Mouse (Mus musculus) stomach, embryonic 14.5 days (tissue): ENCODE data around the gene Tex2. TPM values are rescaled to one million over a fixed set of nuclear protein-coding genes. Genes with fewer than 3 reads are reported as not detected.

Experiments used
- ATAC-seq: fragments of 200-750 bp; cut with Nextera tagmentation; 2 replicates; pipeline ENCODE4 v1.8.0; 2017; ENCODE audit warnings: low read depth, moderate TSS enrichment; ENCODE audit not compliant: insufficient number of reproducible peaks, insufficient read depth, low FRiP score
- H3K27ac ChIP-seq: fragments of 300-500 bp; sonication (generic); 2 replicates; pipeline ENCODE4 v1.5.1; 2014; ENCODE audit warnings: mild to moderate bottlenecking, low read length, moderate library complexity, mixed read lengths
- H3K27me3 ChIP-seq: fragments of 300-500 bp; sonication (generic); 2 replicates; pipeline ENCODE4 v1.6.1; 2014; ENCODE audit warnings: low read length, control low read depth, mixed read lengths; ENCODE audit not compliant: control insufficient read depth, insufficient read depth
- H3K36me3 ChIP-seq: fragments of 300-500 bp; sonication (generic); 2 replicates; pipeline ENCODE4 v1.6.1; 2014; ENCODE audit warnings: mild to moderate bottlenecking, control low read depth, low read length, moderate library complexity, mixed read lengths; ENCODE audit not compliant: control insufficient read depth, insufficient read depth
- H3K4me1 ChIP-seq: fragments of 300-500 bp; sonication (generic); 2 replicates; pipeline ENCODE4 v1.6.1; 2014; ENCODE audit warnings: low read length, control low read depth, mixed read lengths; ENCODE audit not compliant: control insufficient read depth, insufficient read depth
- H3K4me2 ChIP-seq: fragments of 300-500 bp; sonication (generic); replicated peaks from 2 replicates; pipeline ENCODE4 v1.6.1; 2014; ENCODE audit warnings: low read depth, low read length, control low read depth
- H3K4me3 ChIP-seq: fragments of 300-500 bp; sonication (generic); 2 replicates; pipeline ENCODE4 v1.5.1; 2014; ENCODE audit warnings: low read depth, low read length, control low read depth
- H3K9ac ChIP-seq: fragments of 300-500 bp; sonication (generic); replicated peaks from 2 replicates; pipeline ENCODE4 v1.6.1; 2014; ENCODE audit warnings: low read depth, mild to moderate bottlenecking, control low read depth, low read length, moderate library complexity, mixed read lengths
- H3K9me3 ChIP-seq: fragments of 300-500 bp; sonication (generic); 2 replicates; pipeline ENCODE4 v1.6.1; 2016; ENCODE audit warnings: low read depth, low read length, control low read depth; ENCODE audit not compliant: control insufficient read depth
- WGBS: fragments of 180-500 bp; shearing (Covaris S2); extraction: QIAGEN DNeasy Blood & Tissue Kit; methylation state at CpG from one replicate; pipeline ENCODE4 v1.1.7; 2014; 5-methylcytosine and 5-hydroxymethylcytosine counted together
- polyA plus RNA-seq: library from polyadenylated mRNA; unstranded; fragments of >200 nt; fragmentation: Nextera tagmentation; extraction: Ambion mirVana; gene quantifications from 2 replicates; pipeline ENCODE4 v1.2.1, GENCODE M21; 2014

The Tex2 gene
- polyA plus RNA-seq, 1 experiment from 2014 or later = 9.8 TPM

- H3K9me3 ChIP-seq = no peaks in the 10 kb centered on the region
- 63% methylated on average over 3 of the region's 3 CpGs for WGBS
- no peak overlapping the region for H3K27ac ChIP-seq
- H3K36me3 ChIP-seq = no peaks in the 10 kb centered on the region; the same call in none of the 2 replicates
- ATAC-seq = no peak
- no peak overlapping the region for H3K4me2 ChIP-seq
- no peak overlapping the region for H3K9ac ChIP-seq
- H3K27me3 ChIP-seq = no peaks in the 10 kb centered on the region
- no peak overlapping the region for H3K4me3 ChIP-seq
- H3K4me1 ChIP-seq = no peaks in the 10 kb centered on the region
Observed at GRCm38 (mm10) chr11:106522538-106522937, 90.7 kb downstream of the Tex2 start.

DNA sequence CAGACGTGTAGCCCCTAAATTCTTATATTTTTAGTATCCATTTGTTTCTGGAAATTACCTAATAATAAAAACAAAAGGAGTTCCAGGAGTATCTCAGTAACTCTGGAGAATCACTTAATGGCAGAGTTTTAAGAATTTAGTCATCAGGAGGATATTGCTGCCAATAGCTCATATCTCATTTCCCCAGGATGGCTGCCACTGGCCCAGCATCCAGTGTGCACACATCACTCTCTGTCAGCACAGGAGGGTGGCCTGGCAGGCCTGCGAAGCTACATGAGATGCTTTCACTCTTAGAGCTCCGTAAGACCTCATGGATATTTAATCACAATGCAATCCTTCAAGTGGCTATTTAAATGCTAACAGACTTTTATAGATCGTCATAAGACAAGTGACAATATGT is 91.6 kb downstream of the Tex2 start:
- no peak for ATAC-seq
- Histone ChIP-seq H3K9me3 (no peaks in the 10 kb centered on the region), H3K4me3 (no peak overlapping the region), H3K27ac (no peak overlapping the region), H3K27me3 (no peaks in the 10 kb centered on the region), H3K9ac (no peak overlapping the region), H3K36me3 (no peaks in the 10 kb centered on the region; the same call in none of the 2 replicates), H3K4me1 (no peaks in the 10 kb centered on the region), H3K4me2 (no peak overlapping the region)
- 60% methylated on average over 4 of the region's 4 CpGs for WGBS

DNA sequence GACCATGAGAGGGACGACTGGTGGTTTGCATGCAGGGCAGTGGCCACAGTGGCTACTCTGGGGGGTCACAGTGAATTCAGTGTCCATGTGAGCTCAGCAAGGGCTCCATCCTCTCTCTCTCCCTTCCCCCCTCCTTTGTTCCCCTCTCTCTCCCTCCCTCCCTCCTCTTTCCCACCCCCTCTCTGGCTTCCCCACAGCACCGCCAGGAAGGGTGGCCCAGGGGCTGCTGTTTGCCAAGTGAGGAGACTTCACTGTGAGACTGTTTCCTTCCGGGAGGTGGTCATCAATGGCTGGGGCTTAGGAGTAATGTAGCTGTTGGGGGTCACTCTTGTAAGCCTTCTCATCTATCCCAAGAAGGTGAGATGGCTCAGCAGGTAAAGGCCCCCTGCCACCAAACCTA is 92.8 kb downstream of the Tex2 start:
- H3K4me2 ChIP-seq = no peak overlapping the region
- no peaks in the 10 kb centered on the region for H3K4me1 ChIP-seq
- ATAC-seq = no peak
- no peaks in the 10 kb centered on the region; the same call in none of the 2 replicates for H3K36me3 ChIP-seq
- no peak overlapping the region for H3K9ac ChIP-seq
- WGBS = 36% methylated on average over 3 of the region's 3 CpGs
- H3K4me3 ChIP-seq = no peak overlapping the region
- no peaks in the 10 kb centered on the region for H3K27me3 ChIP-seq
- no peaks in the 10 kb centered on the region for H3K9me3 ChIP-seq
- H3K27ac ChIP-seq = no peak overlapping the region

GRCm38 (mm10) chr11:106519519-106519918 is 93.7 kb downstream of the Tex2 start:
- Histone ChIP-seq H3K9ac (no peak overlapping the region), H3K27ac (no peak overlapping the region), H3K36me3 (no peaks in the 10 kb centered on the region; the same call in none of the 2 replicates), H3K9me3 (no peaks in the 10 kb centered on the region), H3K27me3 (no peaks in the 10 kb centered on the region), H3K4me2 (no peak overlapping the region), H3K4me3 (no peak overlapping the region), H3K4me1 (no peaks in the 10 kb centered on the region)
- no peak for ATAC-seq
- WGBS = 52% methylated on average over 4 of the region's 4 CpGs

- no peak overlapping the region for H3K4me3 ChIP-seq
- no peak for ATAC-seq
- H3K27me3 ChIP-seq = no peaks in the 10 kb centered on the region
- H3K27ac ChIP-seq = no peak overlapping the region
- 36% methylated on average over 4 of the region's 4 CpGs for WGBS
- no peaks in the 10 kb centered on the region; the same call in none of the 2 replicates for H3K36me3 ChIP-seq
- no peaks in the 10 kb centered on the region for H3K9me3 ChIP-seq
- H3K4me2 ChIP-seq = no peak overlapping the region
- H3K4me1 ChIP-seq = no peaks in the 10 kb centered on the region
- no peak overlapping the region for H3K9ac ChIP-seq
Observed at GRCm38 (mm10) chr11:106518391-106518790, 94.8 kb downstream of the Tex2 start.

DNA sequence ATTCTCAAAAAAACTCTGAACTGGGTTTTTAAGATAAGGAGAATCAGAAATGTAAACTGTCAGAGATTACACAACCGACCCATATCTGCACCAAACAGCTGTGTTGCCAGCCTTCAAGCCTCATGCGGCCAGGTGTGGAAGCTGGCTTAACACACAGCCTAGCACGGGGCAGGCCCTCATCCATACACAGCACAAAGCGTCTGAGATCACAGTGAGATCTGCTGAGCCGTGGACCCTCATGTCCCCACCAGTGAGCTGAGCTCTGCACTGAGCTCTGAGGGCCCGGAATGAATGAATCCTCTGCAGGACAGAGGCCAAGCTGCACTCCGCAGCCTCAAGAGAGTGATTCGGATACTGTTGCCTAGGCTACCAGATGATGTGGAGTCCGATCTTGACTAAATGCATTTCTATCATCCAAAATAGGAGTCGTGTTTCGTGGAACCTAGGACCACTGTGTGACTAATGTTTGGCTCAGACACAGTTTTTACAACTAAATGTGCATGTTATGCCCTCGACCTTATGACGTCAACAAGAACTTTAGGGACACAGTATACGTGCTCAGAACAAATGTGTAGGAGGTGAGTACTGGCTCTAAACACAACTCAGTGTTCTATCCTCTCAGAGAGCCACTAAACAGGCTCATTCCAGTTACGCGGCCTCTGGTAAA is 98.0 kb downstream of the Tex2 start:
- Histone ChIP-seq H3K27me3 (no peaks in the 10 kb centered on the region), H3K4me3 (no peak overlapping the region), H3K4me1 (no peaks in the 10 kb centered on the region), H3K27ac (no peak overlapping the region), H3K4me2 (no peak overlapping the region), H3K9me3 (no peaks in the 10 kb centered on the region), H3K36me3 (no peaks in the 10 kb centered on the region; the same call in none of the 2 replicates), H3K9ac (no peak overlapping the region)
- ATAC-seq = no peak
- WGBS = 60% methylated on average over 16 of the region's 16 CpGs

DNA sequence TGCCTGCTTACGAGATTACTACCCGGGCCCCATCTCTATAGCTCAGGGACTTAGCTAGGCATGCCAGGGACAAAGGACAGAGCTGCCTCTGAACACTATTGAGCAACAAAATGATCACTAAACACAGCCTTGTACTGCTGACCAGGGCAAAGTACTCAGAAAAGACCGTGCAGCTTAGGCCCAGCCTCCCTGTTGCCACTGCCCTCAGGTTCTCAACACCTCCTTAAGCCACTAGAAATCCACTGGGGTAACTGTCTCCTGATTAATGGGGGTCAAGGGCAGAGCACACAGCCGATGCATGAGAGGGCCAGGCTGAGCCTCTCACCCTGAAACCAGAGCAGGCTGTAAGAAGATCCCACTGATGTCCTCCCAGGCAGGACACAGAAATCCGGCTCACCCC is 98.8 kb downstream of the Tex2 start:
- Histone ChIP-seq H3K27me3 (no peaks in the 10 kb centered on the region), H3K36me3 (no peaks in the 10 kb centered on the region; the same call in none of the 2 replicates), H3K9ac (no peak overlapping the region), H3K4me1 (no peaks in the 10 kb centered on the region), H3K27ac (no peak overlapping the region), H3K4me2 (no peak overlapping the region), H3K4me3 (no peak overlapping the region), H3K9me3 (no peaks in the 10 kb centered on the region)
- WGBS = 33% methylated on average over 5 of the region's 5 CpGs
- no peak for ATAC-seq

DNA sequence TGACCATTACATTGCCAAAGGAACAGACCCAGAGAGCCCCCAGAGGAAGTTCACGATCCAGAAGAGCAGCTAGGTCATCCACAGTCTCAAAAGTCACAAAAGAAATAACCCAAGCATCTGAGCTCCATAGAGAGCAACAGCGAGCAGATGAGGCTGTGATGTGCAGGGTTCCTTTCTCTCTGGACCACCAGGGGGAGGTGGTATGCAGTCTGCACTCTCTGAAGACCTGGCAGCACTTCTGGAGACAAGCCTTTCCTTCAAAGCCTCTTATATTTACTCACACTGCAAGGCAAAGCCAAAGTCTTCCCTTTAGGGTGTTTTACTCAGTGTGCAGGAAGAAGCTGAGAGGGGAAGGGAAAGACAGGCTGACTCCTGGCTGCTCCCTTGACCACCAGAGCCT is 100.1 kb downstream of the Tex2 start:
- no peaks in the 10 kb centered on the region for H3K4me1 ChIP-seq
- H3K27me3 ChIP-seq = no peaks in the 10 kb centered on the region
- H3K27ac ChIP-seq = no peak overlapping the region
- H3K4me3 ChIP-seq = no peak overlapping the region
- no peaks in the 10 kb centered on the region for H3K9me3 ChIP-seq
- H3K9ac ChIP-seq = no peak overlapping the region
- no peak for ATAC-seq
- no peaks in the 10 kb centered on the region; the same call in 1 of the 2 replicates for H3K36me3 ChIP-seq
- 41% methylated on average over 2 of the region's 2 CpGs for WGBS
- H3K4me2 ChIP-seq = no peak overlapping the region

DNA sequence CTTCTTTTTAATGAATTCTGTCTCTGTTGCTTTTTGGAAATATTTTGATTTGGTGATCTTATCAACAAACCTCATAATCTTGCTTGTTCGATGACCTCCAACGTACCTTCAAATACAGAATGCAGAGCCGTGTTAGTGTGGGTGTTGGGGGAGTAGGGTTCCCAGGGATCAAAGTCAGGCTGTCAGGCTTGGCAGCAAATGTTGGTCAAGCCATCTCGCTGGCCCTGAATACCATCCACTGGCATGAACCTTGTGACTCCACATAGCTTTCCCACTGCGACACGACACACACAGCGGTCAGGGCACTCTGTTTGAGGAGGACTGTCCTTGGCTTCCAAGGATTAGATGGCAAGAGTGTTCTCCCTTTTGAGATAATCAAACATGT is 101.2 kb downstream of the Tex2 start:
- 91% methylated on average over 7 of the region's 7 CpGs for WGBS
- H3K4me2 ChIP-seq = no peak overlapping the region
- no peaks in the 10 kb centered on the region for H3K9me3 ChIP-seq
- H3K27ac ChIP-seq = no peak overlapping the region
- no peaks in the 10 kb centered on the region; the same call in 1 of the 2 replicates for H3K36me3 ChIP-seq
- H3K4me1 ChIP-seq = no peaks in the 10 kb centered on the region
- no peak for ATAC-seq
- H3K27me3 ChIP-seq = no peaks in the 10 kb centered on the region
- no peak overlapping the region for H3K4me3 ChIP-seq
- H3K9ac ChIP-seq = no peak overlapping the region
